Mouse (Mus musculus) heart, adult 2 months (tissue): ENCODE measurements around the gene Grwd1.

ENCODE experiments used
- CTCF ChIP-seq: fragments of 200-600 bp; IDR thresholded peaks from 2 replicates; pipeline ENCODE4 v1.8.1; 2022; ENCODE audit warnings: antibody characterized with exemption, mild to moderate bottlenecking, moderate library complexity
- EP300 ChIP-seq: fragments of 200-500 bp; IDR thresholded peaks from 2 replicates; pipeline ENCODE4 v1.6.1; 2011; ENCODE audit warnings: low read depth, low read length, control low read depth; ENCODE audit not compliant: insufficient read depth
- POLR2A ChIP-seq: fragments of 200-500 bp; IDR thresholded peaks from 2 replicates; pipeline ENCODE4 v1.6.1; 2011; ENCODE audit warnings: mild to moderate bottlenecking, low read depth, low read length, control low read depth; ENCODE audit not compliant: insufficient read depth

- TF ChIP-seq EP300 (no peak), POLR2A (no peak), CTCF (no peak)
Measured at GRCm38 (mm10) chr7:45842950-45843744, 12.4 kb upstream of the Grwd1 start.
